Mouse (Mus musculus): Measurements from ENCODE around the gene Msi2.

GRCm38 (mm10) chr11:88623671-88624070, 94.6 kb downstream of the Msi2 start:
- TF ChIP-seq CTCF (IDR thresholded peaks at IDR 0.05; ENCODE audit: low read depth, low read length) (no peak), TAL1 (conservative IDR thresholded peaks at IDR 0.05; ENCODE audit: low read depth, low read length) (no peak)
